Mouse (Mus musculus) intestine, postnatal 0 days (tissue): ENCODE measurements around the gene Palm. TPM values are rescaled to one million over a fixed set of nuclear protein-coding genes. Genes with fewer than 3 reads are reported as not detected.
A peak's percentile ranks its signal among the peaks of the same experiment; 100 is the strongest.

Experiments
- ATAC-seq: fragments of 200-750 bp; cut with Nextera tagmentation; 2 replicates; pipeline ENCODE4 v1.8.0; 2017; ENCODE audit warnings: mild to moderate bottlenecking, moderate TSS enrichment, moderate library complexity
- H3K27ac ChIP-seq: fragments of 300-500 bp; sonication (generic); 2 replicates; pipeline ENCODE4 v1.5.1; 2014; ENCODE audit warnings: mild to moderate bottlenecking, low read depth, low read length, moderate library complexity
- H3K27me3 ChIP-seq: fragments of 300-500 bp; sonication (generic); replicated peaks from 2 replicates; pipeline ENCODE4 v1.6.1; 2014; ENCODE audit warnings: low read length, mixed read lengths; ENCODE audit not compliant: control insufficient read depth, insufficient read depth
- H3K36me3 ChIP-seq: fragments of 300-500 bp; sonication (generic); 2 replicates; pipeline ENCODE4 v1.6.1; 2014; ENCODE audit warnings: mild to moderate bottlenecking, moderate library complexity; ENCODE audit not compliant: control insufficient read depth, insufficient read depth
- H3K4me1 ChIP-seq: fragments of 300-500 bp; sonication (generic); replicated peaks from 2 replicates; pipeline ENCODE4 v1.6.1; 2014; ENCODE audit warnings: antibody characterized with exemption, low read length, mixed read lengths; ENCODE audit not compliant: control insufficient read depth, insufficient read depth
- H3K4me2 ChIP-seq: fragments of 300-500 bp; sonication (generic); replicated peaks from 2 replicates; pipeline ENCODE4 v1.6.1; 2014; ENCODE audit warnings: low read depth, mild to moderate bottlenecking, moderate library complexity
- H3K4me3 ChIP-seq: fragments of 300-500 bp; sonication (generic); 2 replicates; pipeline ENCODE4 v1.5.1; 2014; ENCODE audit warnings: low read depth, low read length
- H3K9ac ChIP-seq: fragments of 300-500 bp; sonication (generic); 2 replicates; pipeline ENCODE4 v1.6.1; 2014; ENCODE audit warnings: mild to moderate bottlenecking, low read depth, low read length
- H3K9me3 ChIP-seq: fragments of 300-500 bp; sonication (generic); 2 replicates; pipeline ENCODE4 v1.6.1; 2016; ENCODE audit warnings: mixed run types; ENCODE audit not compliant: control insufficient read depth
- CTCF ChIP-seq: sonication (generic); IDR thresholded peaks from 2 replicates; pipeline ENCODE4 v1.5.1; 2016; ENCODE audit warnings: low read depth, mild to moderate bottlenecking, control low read depth, antibody characterized with exemption, moderate library complexity
- WGBS: fragments of 180-500 bp; shearing (Covaris S2); extraction: QIAGEN DNeasy Blood & Tissue Kit; methylation state at CpG from one replicate; pipeline ENCODE4 v1.1.7; 2014; 5-methylcytosine and 5-hydroxymethylcytosine counted together
- microRNA-seq: library from miRNA; unstranded; fragments of <30 nt; microRNA quantifications from one replicate; pipeline ENCODE4, GENCODE M21; 2016
- polyA plus RNA-seq: library from polyadenylated mRNA; unstranded; fragments of >200 nt; fragmentation: Nextera tagmentation; extraction: Ambion mirVana; gene quantifications from 2 replicates; pipeline ENCODE4 v1.2.1, GENCODE M21; 2015

Palm gene
- polyA plus RNA-seq, 1 experiment from 2014 or later: 19.9 TPM

- Histone ChIP-seq H3K9ac (no peak overlapping the region), H3K27me3 (no peaks in the 10 kb centered on the region), H3K9me3 (no peaks in the 10 kb centered on the region), H3K27ac (peak overlapping the region; percentile 1; the same call in 1 of the 2 replicates), H3K4me2 (no peak overlapping the region; the same call in 1 of the 2 replicates), H3K36me3 (peaks cover 42% of the 10 kb centered on the region), H3K4me3 (no peak overlapping the region), H3K4me1 (no peaks in the 10 kb centered on the region)
- TF ChIP-seq CTCF: no peak
- WGBS: 41% methylated on average over 12 of the region's 12 CpGs
- ATAC-seq: peak; percentile 26
Observed at GRCm38 (mm10) chr10:79865189-79865601, 71.8 kb downstream of the Palm start.

GRCm38 (mm10) chr10:79865801-79866295, 72.5 kb downstream of the Palm start:
- Histone ChIP-seq H3K4me1 (no peaks in the 10 kb centered on the region), H3K27ac (peak overlapping the region; percentile 1; the same call in 1 of the 2 replicates), H3K27me3 (no peaks in the 10 kb centered on the region), H3K9me3 (no peaks in the 10 kb centered on the region), H3K4me2 (no peak overlapping the region), H3K9ac (no peak overlapping the region), H3K4me3 (no peak overlapping the region), H3K36me3 (peaks cover 36% of the 10 kb centered on the region)
- 51% methylated on average over 19 of the region's 19 CpGs for WGBS
- ATAC-seq: peak; percentile 39
- peak; percentile 79 for TF ChIP-seq CTCF

DNA sequence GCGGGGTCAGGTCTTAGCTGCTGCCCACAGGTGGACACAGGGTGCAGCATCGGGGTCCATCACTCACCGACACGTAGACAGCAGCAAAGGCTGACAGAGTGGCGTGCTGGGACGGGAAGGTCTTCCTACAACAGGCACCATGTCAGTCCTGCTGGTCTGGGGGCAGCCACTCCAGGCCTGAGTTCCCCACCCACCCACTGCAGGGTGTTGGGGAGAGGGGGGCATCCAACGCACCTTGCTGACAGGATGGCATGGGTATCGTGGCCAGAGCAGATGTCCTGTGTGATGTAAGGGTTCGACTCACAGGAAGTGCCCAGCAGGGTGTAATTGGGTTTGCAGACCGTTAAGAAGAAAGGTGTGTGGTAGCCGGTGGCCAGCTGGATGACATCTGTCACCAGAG, 73.2 kb downstream of the Palm start:
- H3K4me1 ChIP-seq: no peaks in the 10 kb centered on the region
- no peak overlapping the region; the same call in 1 of the 2 replicates for H3K27ac ChIP-seq
- no peak overlapping the region for H3K4me2 ChIP-seq
- no peaks in the 10 kb centered on the region for H3K9me3 ChIP-seq
- 81% methylated on average over 11 of the region's 11 CpGs for WGBS
- TF ChIP-seq CTCF: no peak
- H3K36me3 ChIP-seq: peaks cover 28% of the 10 kb centered on the region
- no peaks in the 10 kb centered on the region for H3K27me3 ChIP-seq
- no peak for ATAC-seq
- H3K9ac ChIP-seq: no peak overlapping the region
- H3K4me3 ChIP-seq: no peak overlapping the region

Small RNA genes lying within 50 kb of the gene (microRNA-seq; reads per million reads assigned to microRNA genes)
- gene Mir6910: not detected

Other genes with a start within 250 kb of the Palm start
- 15.6 and 16.2 TPM in 2 replicates for gene Mier2, start 238.4 kb upstream of the Palm start, polyA plus RNA-seq
- not detected in 2 replicates for gene Theg, start 206.2 kb upstream of the Palm start, polyA plus RNA-seq
- 0.05 TPM in 2 replicates for gene C2cd4c, start 179.5 kb upstream of the Palm start, polyA plus RNA-seq
- gene Shc2, start 155.7 kb upstream of the Palm start, polyA plus RNA-seq: 1.9 and 2.2 TPM in 2 replicates
- not detected in 2 replicates for gene Odf3l2, start 147.8 kb upstream of the Palm start, polyA plus RNA-seq
- 15.6 and 16.9 TPM in 2 replicates for gene Madcam1, start 129.0 kb upstream of the Palm start, polyA plus RNA-seq
- 47.6 and 48.5 TPM in 2 replicates for gene Tpgs1, start 124.2 kb upstream of the Palm start, polyA plus RNA-seq
- 88.0 and 89.6 TPM in 2 replicates for gene Cdc34, start 111.4 kb upstream of the Palm start, polyA plus RNA-seq
- gene Gzmm, start 104.6 kb upstream of the Palm start, polyA plus RNA-seq: 0.16 and 0.26 TPM in 2 replicates
- gene Bsg, start 89.1 kb upstream of the Palm start, polyA plus RNA-seq: 888 and 937 TPM in 2 replicates
- 0.38 and 0.43 TPM in 2 replicates for gene Hcn2, start 76.9 kb upstream of the Palm start, polyA plus RNA-seq
- 18.7 and 20.1 TPM in 2 replicates for gene Polrmt, start 47.0 kb upstream of the Palm start, polyA plus RNA-seq
- 0.13 TPM in 1 of 2 replicates, not detected in the other for gene Fgf22, start 38.5 kb upstream of the Palm start, polyA plus RNA-seq
- gene Rnf126, start 26.6 kb upstream of the Palm start, polyA plus RNA-seq: 41.2 and 43.5 TPM in 2 replicates
- 7.3 and 8.9 TPM in 2 replicates for gene Fstl3, start 16.3 kb upstream of the Palm start, polyA plus RNA-seq
- gene Prss57, start 2.6 kb upstream of the Palm start, polyA plus RNA-seq: 0.07 TPM in 1 of 2 replicates, not detected in the other
- 254 and 255 TPM in 2 replicates for gene Misp, start 27.4 kb downstream of the Palm start, polyA plus RNA-seq
- gene Ptbp1, start 60.9 kb downstream of the Palm start, polyA plus RNA-seq: 86.9 and 92.2 TPM in 2 replicates
- gene Prtn3, start 80.9 kb downstream of the Palm start, polyA plus RNA-seq: 1.1 TPM in 2 replicates
- 6.2 and 7.2 TPM in 2 replicates for gene Plppr3, start 81.1 kb downstream of the Palm start, polyA plus RNA-seq
- not detected in 2 replicates for gene Elane, start 92.7 kb downstream of the Palm start, polyA plus RNA-seq
- not detected in 2 replicates for gene Cfd, start 97.3 kb downstream of the Palm start, polyA plus RNA-seq
- 17.0 and 17.8 TPM in 2 replicates for gene Med16, start 115.4 kb downstream of the Palm start, polyA plus RNA-seq
- gene Gm26602, start 117.3 kb downstream of the Palm start, polyA plus RNA-seq: 2.9 and 17.9 TPM in 2 replicates
- gene Kiss1r, start 123.4 kb downstream of the Palm start, polyA plus RNA-seq: 0.21 and 0.47 TPM in 2 replicates
- gene R3hdm4, start 127.6 kb downstream of the Palm start, polyA plus RNA-seq: 62.0 and 62.8 TPM in 2 replicates
- 8.7 and 13.2 TPM in 2 replicates for gene Arid3a, start 133.5 kb downstream of the Palm start, polyA plus RNA-seq
- gene Wdr18, start 166.6 kb downstream of the Palm start, polyA plus RNA-seq: 41.9 and 44.0 TPM in 2 replicates
- gene Grin3b, start 177.1 kb downstream of the Palm start, polyA plus RNA-seq: 0.08 and 0.17 TPM in 2 replicates
- gene Tmem259, start 190.8 kb downstream of the Palm start, polyA plus RNA-seq: 24.7 and 25.3 TPM in 2 replicates
- gene Cnn2, start 195.0 kb downstream of the Palm start, polyA plus RNA-seq: 109 and 117 TPM in 2 replicates
- 2.2 and 2.5 TPM in 2 replicates for gene Abca7, start 202.9 kb downstream of the Palm start, polyA plus RNA-seq
- gene Arhgap45, start 223.1 kb downstream of the Palm start, polyA plus RNA-seq: 1.2 and 1.3 TPM in 2 replicates
- gene Polr2e, start 246.2 kb downstream of the Palm start, polyA plus RNA-seq: 90.0 and 98.5 TPM in 2 replicates